Mouse (Mus musculus) limb, embryonic 15.5 days (tissue): ENCODE data around the gene Taf9. TPM values are rescaled to one million over a fixed set of nuclear protein-coding genes. Genes with fewer than 3 reads are reported as not detected.

ENCODE experiments used
- ATAC-seq: fragments of 200-750 bp; cut with Nextera tagmentation; 2 replicates; pipeline ENCODE4 v1.8.0; 2017; ENCODE audit warnings: low read depth, moderate TSS enrichment; ENCODE audit not compliant: insufficient number of reproducible peaks, low FRiP score, low TSS enrichment
- H3K27ac ChIP-seq: fragments of 300-500 bp; sonication (generic); 2 replicates; pipeline ENCODE4 v1.5.1; 2015; ENCODE audit warnings: moderate library complexity, mild to moderate bottlenecking, inconsistent platforms
- H3K27me3 ChIP-seq: fragments of 300-500 bp; sonication (generic); 2 replicates; pipeline ENCODE4 v1.6.1; 2015; ENCODE audit warnings: inconsistent platforms
- H3K36me3 ChIP-seq: fragments of 300-500 bp; sonication (generic); 2 replicates; pipeline ENCODE4 v1.6.1; 2015; ENCODE audit warnings: inconsistent platforms
- H3K4me1 ChIP-seq: fragments of 300-500 bp; sonication (generic); 2 replicates; pipeline ENCODE4 v1.6.1; 2015; ENCODE audit warnings: inconsistent platforms
- H3K4me2 ChIP-seq: fragments of 300-500 bp; sonication (generic); 2 replicates; pipeline ENCODE4 v1.6.1; 2015; ENCODE audit warnings: mild to moderate bottlenecking, inconsistent platforms
- H3K4me3 ChIP-seq: fragments of 300-500 bp; sonication (generic); 2 replicates; pipeline ENCODE4 v1.5.1; 2015; ENCODE audit warnings: mild to moderate bottlenecking, inconsistent platforms
- H3K9ac ChIP-seq: fragments of 300-500 bp; sonication (generic); 2 replicates; pipeline ENCODE4 v1.6.1; 2015; ENCODE audit warnings: inconsistent platforms
- H3K9me3 ChIP-seq: fragments of 300-500 bp; sonication (generic); 2 replicates; pipeline ENCODE4 v1.6.1; 2016; ENCODE audit warnings: inconsistent platforms
- whole genome bisulfite sequencing: fragments of 180-500 bp; shearing (Covaris S2); methylation state at CpG from one replicate; pipeline ENCODE4 v1.1.7; 2015; 5-methylcytosine and 5-hydroxymethylcytosine counted together
- polyA plus RNA-seq: library from polyadenylated mRNA; unstranded; fragments of >200 nt; fragmentation: Nextera tagmentation; extraction: Ambion mirVana; gene quantifications from 2 replicates; pipeline ENCODE4 v1.2.1, GENCODE M21; 2015

Gene Taf9
- polyA plus RNA-seq, 1 experiment from 2014 or later, result 14.9 TPM

DNA sequence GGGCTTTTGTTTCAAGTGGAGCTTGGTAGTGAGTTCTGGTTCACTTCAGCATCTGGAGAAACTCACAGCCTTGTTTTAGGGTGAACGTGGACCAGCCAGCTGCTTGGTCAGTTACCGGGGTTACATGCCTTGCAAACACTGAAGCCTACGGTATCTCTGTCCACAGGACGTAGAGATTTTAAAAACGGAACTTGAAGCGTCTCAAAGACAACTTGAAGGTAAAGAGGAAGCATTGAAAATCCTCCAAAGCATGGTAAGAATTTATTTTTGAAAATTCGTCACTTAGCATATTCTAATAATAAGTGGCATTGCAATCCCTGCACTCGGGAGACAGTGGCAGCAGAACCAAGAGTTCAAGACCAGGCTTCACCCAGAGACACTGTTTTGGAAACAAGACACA lies 30.2 kb downstream of the Taf9 start:
- H3K4me3 ChIP-seq, result no peak overlapping the region
- H3K27ac ChIP-seq, result no peak overlapping the region
- no peaks in the 10 kb centered on the region for H3K36me3 ChIP-seq
- ATAC-seq, result no peak
- no peaks in the 10 kb centered on the region for H3K9me3 ChIP-seq
- H3K9ac ChIP-seq, result no peak overlapping the region
- H3K4me1 ChIP-seq, result no peaks in the 10 kb centered on the region
- H3K27me3 ChIP-seq, result no peaks in the 10 kb centered on the region
- 90% methylated on average over 8 of the region's 8 CpGs for WGBS
- H3K4me2 ChIP-seq, result no peak overlapping the region

DNA sequence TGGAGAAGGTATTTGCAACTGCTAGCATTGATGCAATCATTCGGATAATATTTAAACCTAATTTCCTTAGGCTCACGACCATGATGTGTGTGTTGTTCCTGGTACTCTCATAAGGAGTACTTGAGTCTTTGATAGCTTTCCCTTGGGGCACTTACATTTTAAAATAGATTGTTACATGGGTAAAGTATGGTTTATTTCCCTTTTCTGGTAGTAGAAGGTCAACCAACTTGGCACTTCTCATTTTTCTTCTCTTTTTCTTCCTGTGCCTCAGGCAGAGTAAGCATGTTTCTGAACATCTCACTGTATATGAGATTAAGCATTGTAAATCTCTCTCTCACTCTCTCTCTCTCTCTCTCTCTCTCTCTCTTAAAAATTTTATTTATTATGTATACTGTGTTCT lies 31.5 kb downstream of the Taf9 start:
- H3K27ac ChIP-seq, result no peak overlapping the region
- ATAC-seq, result no peak
- no peaks in the 10 kb centered on the region for H3K4me1 ChIP-seq
- H3K4me2 ChIP-seq, result no peak overlapping the region
- H3K27me3 ChIP-seq, result no peaks in the 10 kb centered on the region
- WGBS, result 68% methylated on average over 2 of the region's 2 CpGs
- no peak overlapping the region for H3K4me3 ChIP-seq
- no peaks in the 10 kb centered on the region for H3K36me3 ChIP-seq
- no peak overlapping the region for H3K9ac ChIP-seq
- H3K9me3 ChIP-seq, result no peaks in the 10 kb centered on the region

DNA sequence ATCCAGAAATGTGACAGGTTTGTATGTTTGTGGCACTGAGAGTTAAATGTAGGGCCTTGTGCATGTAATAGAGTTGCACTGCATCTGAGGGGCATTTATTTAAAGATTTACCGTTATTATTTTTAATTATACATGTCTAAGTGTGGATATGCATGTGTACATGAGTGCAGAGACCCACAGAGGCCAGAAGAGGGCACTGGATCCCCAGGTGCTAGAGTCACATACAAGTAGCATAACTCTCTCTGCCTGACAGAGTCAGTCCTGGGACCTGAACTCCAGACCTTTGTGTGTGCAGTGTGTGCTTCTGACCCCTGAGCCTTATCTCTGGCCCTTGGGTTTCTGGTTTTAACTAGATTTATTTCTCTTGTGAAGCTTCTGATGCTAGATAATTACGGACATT lies 33.0 kb downstream of the Taf9 start:
- Histone ChIP-seq H3K9me3 (no peaks in the 10 kb centered on the region), H3K4me2 (no peak overlapping the region), H3K4me1 (no peaks in the 10 kb centered on the region), H3K36me3 (no peaks in the 10 kb centered on the region), H3K27me3 (no peaks in the 10 kb centered on the region), H3K4me3 (no peak overlapping the region), H3K27ac (no peak overlapping the region), H3K9ac (no peak overlapping the region)
- 68% methylated on average over 2 of the region's 2 CpGs for WGBS
- ATAC-seq, result no peak

- no peaks in the 10 kb centered on the region for H3K4me1 ChIP-seq
- no peaks in the 10 kb centered on the region for H3K27me3 ChIP-seq
- H3K27ac ChIP-seq, result no peak overlapping the region
- 61% methylated on average over 7 of the region's 7 CpGs for WGBS
- no peaks in the 10 kb centered on the region for H3K36me3 ChIP-seq
- H3K9me3 ChIP-seq, result no peaks in the 10 kb centered on the region
- no peak overlapping the region for H3K4me2 ChIP-seq
- ATAC-seq, result no peak
- H3K9ac ChIP-seq, result no peak overlapping the region
- no peak overlapping the region for H3K4me3 ChIP-seq
Observed at GRCm38 (mm10) chr13:100687513-100687912, 36.1 kb downstream of the Taf9 start.

DNA sequence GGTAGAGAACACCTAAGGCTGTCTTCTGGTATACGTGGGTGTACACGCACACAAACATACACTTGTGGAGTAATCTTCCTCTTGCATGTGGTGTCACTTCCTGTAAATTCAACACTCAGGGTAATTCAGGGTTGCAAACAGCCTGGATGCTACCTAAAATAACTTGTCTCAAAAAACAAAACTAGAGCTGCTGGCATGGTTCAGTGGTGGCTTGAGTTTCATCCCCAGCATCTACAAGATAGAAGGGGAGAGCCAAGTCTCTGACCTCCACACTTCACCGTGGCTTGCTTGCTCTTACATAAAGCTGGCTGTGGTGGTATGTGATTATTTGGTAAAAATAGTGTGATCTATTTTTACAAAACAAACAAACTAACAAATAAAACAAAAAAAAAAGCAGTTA lies 46.2 kb downstream of the Taf9 start:
- Histone ChIP-seq H3K4me3 (no peak overlapping the region), H3K36me3 (peaks cover 62% of the 10 kb centered on the region), H3K9ac (no peak overlapping the region), H3K27ac (no peak overlapping the region), H3K9me3 (no peaks in the 10 kb centered on the region), H3K4me1 (no peaks in the 10 kb centered on the region), H3K4me2 (no peak overlapping the region), H3K27me3 (no peaks in the 10 kb centered on the region)
- WGBS, result 94% methylated on average over 3 of the region's 3 CpGs
- ATAC-seq, result no peak

DNA sequence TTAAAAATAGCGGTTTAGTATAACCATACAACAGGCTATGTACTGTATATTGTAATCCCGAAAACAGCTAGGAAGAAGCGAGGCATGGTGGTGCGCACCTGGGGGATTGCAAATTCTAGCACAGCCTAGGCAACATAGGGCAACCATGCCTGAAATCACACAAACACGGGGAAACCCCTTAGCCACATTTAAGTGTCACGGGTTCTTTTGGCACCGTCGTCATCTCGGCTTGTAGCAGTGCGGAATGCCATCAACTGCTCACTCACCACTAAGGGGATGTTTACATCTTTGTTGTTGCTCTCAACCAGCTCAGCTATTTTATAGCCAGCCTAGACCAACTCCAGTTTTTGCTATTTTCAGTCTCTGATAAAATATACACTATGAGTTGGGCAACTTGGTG lies 47.5 kb downstream of the Taf9 start:
- Histone ChIP-seq H3K27me3 (no peaks in the 10 kb centered on the region), H3K4me2 (no peak overlapping the region), H3K4me1 (no peaks in the 10 kb centered on the region), H3K36me3 (peaks cover 74% of the 10 kb centered on the region), H3K27ac (no peak overlapping the region), H3K9me3 (no peaks in the 10 kb centered on the region), H3K4me3 (no peak overlapping the region), H3K9ac (no peak overlapping the region)
- 95% methylated on average over 10 of the region's 10 CpGs for WGBS
- ATAC-seq, result no peak

DNA sequence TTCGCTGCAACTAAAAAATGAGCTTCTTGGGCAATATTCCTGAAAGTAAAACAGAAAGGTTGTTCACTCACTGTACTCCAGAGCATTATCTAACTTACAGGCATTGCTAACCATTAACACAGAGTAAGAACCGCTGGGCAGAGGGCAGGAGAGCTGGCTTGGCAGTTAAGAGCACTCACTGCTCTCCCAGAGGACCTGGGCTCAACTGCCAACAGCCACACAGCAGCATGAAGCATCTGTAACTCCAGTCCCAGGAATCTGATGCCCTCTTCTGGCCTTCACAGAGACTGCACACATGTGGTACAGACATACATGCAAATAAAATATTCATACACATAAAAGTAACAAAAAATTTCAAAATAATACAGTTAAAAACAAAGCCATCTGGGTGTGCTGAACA lies 52.1 kb downstream of the Taf9 start:
- H3K9ac ChIP-seq, result no peak overlapping the region
- no peak overlapping the region for H3K4me3 ChIP-seq
- H3K9me3 ChIP-seq, result no peaks in the 10 kb centered on the region
- no peaks in the 10 kb centered on the region for H3K27me3 ChIP-seq
- H3K4me2 ChIP-seq, result no peak overlapping the region
- no peaks in the 10 kb centered on the region for H3K4me1 ChIP-seq
- peaks cover 90% of the 10 kb centered on the region for H3K36me3 ChIP-seq
- 97% methylated on average over 2 of the region's 2 CpGs for WGBS
- H3K27ac ChIP-seq, result no peak overlapping the region
- ATAC-seq, result no peak

Other genes with a start within 250 kb of the Taf9 start
- gene Naip1, start 198.7 kb upstream of the Taf9 start, polyA plus RNA-seq, result 0.04 TPM in 1 of 2 replicates, not detected in the other
- 62.3 and 64.4 TPM in 2 replicates for gene Gtf2h2, start 159.0 kb upstream of the Taf9 start, polyA plus RNA-seq
- 11.6 and 12.1 TPM in 2 replicates for gene Ocln, start 98.9 kb upstream of the Taf9 start, polyA plus RNA-seq
- gene Marveld2, start 34.6 kb upstream of the Taf9 start, polyA plus RNA-seq, result 5.2 and 5.8 TPM in 2 replicates
- 230 and 234 TPM in 2 replicates for gene Ak6, start 600 bp upstream of the Taf9 start, polyA plus RNA-seq
- 18.3 and 19.5 TPM in 2 replicates for gene Rad17, start 528 bp upstream of the Taf9 start, polyA plus RNA-seq
- 3.4 and 3.5 TPM in 2 replicates for gene Ccdc125, start 18.1 kb downstream of the Taf9 start, polyA plus RNA-seq
- gene Cdk7, start 79.4 kb downstream of the Taf9 start, polyA plus RNA-seq, result 91.4 and 91.7 TPM in 2 replicates
- 95.1 and 109 TPM in 2 replicates for gene Mrps36, start 93.1 kb downstream of the Taf9 start, polyA plus RNA-seq
- gene Cenph, start 124.3 kb downstream of the Taf9 start, polyA plus RNA-seq, result 24.9 and 29.9 TPM in 2 replicates
- 163 and 171 TPM in 2 replicates for gene Ccnb1, start 135.0 kb downstream of the Taf9 start, polyA plus RNA-seq
- 57.4 and 64.1 TPM in 2 replicates for gene Slc30a5, start 181.8 kb downstream of the Taf9 start, polyA plus RNA-seq